Mouse (Mus musculus) right cerebral cortex, postnatal 25 days (tissue): ENCODE measurements around the gene Ist1.

Experiments used
- DNase-seq: peaks from one replicate; pipeline ENCODE4 v3.0.0; 2022

Ist1 gene

GRCm38 (mm10) chr8:109681535-109681934, 11.5 kb downstream of the Ist1 start:
- DNase-seq, result no peak

DNA sequence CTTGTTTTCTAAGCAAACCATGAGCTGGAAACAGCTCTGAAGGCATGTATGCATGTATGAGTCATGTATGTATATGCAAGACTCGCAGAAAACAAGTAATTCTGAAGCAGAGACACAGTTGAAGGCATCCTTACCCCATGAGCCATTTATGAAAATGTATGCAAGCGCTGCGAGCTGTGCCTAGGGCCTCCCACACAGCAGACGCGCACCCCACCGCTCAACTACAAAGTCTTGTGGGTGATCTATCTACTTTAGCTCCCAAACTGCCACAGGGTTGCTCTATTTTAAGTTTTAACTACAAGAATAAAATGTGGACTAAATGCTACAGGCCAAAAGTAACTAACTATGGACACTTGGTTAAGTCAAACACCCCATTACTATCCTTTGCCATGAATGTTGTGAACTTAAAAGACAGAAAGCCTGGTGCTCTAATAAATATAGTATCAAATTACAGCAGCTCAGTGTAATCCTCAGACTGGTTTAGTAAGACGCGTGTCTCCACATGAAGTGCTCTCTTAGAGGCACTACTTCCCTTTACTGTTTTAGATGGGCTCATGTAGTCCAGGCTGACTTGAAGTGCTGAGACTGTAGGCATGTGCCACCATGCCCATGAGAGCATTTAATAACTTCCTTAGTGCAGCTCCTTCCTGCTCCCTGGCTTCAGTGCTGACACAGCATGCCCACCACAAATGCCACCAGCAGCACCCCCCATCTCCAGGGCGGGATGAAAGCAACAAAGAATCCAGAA, 17.0 kb downstream of the Ist1 start:
- peak; percentile 38 for DNase-seq

- DNase-seq, result no peak
These were observed 19.5 kb downstream of the Ist1 start for GRCm38 (mm10) chr8:109673596-109673995.

DNA sequence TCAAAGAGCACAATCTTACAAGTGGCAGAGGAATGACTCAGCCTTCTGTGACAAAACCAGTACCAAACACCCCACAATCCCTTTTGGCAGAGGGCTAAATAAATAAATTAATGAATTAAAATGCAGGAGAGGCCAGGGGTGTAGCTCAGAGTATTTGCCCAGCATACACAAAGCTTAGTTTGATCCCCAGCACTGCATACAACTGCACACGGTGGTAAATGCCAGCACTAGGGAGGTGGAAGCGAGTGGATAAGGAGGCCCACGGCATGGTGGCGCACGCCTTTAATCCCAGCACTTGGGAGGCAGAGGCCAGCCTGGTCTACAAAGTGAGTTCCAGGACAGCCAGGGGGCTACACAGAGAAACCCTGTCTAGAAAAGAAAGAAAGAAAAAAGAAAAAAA, 20.4 kb downstream of the Ist1 start:
- DNase-seq, result no peak

DNA sequence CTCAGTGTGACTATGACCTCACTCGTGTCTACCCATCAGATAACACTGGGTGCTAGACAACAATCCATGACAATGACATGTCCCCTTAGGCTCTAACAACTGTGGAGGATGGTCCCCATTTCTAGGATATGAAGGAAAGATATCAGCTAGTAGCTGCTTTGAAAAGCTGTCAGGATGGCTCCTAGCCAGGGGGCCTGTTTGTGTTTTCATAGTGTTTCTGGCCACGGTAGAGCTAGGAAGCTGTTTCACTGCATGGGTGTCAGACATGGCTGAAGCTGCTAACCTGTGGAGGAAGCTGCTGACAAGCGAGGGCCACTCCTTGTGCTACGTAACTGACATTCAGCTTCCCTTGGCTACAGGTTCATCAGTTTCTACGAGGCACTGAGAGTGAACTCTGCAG, 26.4 kb downstream of the Ist1 start:
- no peak for DNase-seq

DNA sequence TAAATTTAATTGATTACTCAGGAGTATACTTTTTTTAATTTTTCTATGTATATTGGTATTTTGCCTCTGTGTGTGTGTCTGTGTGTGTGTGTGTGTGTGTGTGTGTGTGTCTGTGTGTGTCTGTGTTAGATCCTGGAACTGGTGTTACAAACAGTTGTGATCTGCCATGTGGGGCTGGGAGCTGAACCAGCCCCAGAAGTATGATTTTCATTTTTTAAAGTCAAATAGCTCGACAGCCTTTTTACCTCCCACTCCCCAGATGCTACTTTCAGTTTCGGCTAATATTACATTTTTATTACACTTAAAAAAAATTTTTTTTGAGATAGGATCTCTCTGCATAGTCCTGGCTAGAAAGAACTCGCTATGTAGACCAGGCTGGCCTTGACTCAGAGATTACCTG, 30.7 kb downstream of the Ist1 start:
- no peak for DNase-seq

DNA sequence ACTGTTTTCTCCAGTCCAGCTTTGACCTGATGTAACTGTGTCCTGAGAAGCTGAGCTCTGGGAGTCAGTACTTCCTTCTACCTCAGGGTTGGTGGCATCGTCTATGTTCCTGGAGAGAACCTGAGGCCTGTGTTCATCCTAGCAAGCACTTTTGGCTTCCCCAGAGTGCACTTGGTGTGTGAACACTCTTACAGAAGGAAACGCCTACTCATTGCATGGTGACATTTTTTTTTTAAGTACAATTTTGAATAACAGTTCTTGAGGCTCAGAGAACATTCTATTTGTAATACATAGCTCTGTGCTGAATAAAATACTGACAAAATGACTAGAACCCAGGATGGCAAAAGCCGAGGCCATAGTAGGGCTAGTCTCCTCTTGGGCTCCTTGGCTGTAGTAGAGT, 36.2 kb downstream of the Ist1 start:
- DNase-seq, result no peak

DNA sequence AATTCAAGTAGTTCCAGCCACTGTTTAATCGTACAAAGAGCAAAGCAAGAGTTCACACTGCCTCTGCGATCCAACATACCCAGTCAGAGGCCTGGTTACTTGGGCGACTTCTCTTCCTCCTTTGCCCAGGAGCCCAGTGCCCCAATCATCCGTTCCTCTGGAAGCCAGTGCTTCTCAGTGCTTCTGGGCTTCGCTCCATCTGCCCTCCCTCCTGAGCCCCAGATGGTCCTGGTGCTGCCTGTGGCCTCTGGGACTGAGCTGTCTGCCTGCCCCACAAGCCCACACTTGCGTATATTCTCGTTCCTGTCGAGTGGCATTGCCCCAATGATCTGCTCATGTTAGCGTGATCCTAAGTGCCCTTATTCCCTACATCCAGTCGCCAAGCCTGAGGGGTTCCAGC, 42.3 kb downstream of the Ist1 start:
- no peak for DNase-seq

DNA sequence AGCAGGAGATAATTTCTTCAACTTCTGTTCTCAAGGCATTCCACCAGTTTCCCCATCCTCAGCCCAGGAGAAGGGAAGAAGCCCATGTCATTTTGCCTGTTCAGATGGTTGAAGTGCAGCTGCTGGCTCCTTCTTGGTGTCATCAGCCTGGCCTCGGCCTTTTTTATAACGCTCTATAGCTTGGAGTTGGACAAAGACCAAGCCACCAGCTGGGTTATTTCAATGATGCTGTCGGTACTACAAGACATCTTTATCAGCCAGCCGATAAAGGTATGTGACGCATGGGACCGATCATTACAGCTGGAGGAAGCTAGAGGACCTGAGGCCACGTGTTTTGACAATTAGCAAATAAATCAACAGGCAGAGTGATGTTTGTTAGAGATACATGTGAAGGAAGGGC, 44.6 kb downstream of the Ist1 start:
- no peak for DNase-seq

DNA sequence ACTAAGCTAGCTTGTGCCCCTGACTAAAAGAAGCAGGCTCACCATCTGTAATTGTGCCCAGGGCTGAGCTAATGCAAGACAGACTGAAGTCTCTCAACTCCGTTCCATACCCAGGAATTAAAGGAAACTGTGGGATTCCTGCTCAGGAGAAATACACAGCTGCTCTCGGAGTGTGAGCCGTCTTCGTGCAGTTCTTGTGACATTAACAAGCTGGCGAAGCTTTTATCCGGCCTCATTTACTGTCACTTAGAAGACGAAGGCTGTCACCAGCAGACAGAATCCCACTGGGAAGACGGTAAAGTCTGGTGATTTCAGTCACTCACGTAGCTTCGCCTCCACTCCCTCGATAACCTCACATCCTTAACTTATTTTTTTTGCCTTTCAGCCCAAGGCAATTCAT, 45.7 kb downstream of the Ist1 start:
- no peak for DNase-seq

DNA sequence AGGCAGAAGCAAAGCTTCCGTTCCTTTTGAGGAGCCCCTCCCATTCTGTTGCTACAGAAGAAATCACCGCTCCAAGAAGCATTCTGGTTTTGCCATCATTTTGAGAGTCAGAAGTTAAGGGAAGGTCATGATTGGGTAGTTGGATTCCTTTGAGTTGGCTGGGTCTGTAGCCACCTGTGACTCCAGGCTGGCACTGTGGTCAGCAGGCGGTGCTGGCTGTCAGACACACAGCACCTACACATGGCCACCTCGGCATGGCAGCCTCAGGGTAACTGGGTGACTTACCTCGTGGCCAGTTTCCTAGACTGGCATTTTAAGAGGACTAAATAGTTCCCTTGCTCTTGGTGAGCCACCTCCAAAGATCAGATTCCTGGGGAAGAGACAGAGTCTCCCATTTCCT, 51.8 kb downstream of the Ist1 start:
- no peak for DNase-seq

- DNase-seq, result no peak
These were observed 52.6 kb downstream of the Ist1 start for GRCm38 (mm10) chr8:109640410-109640809.

DNA sequence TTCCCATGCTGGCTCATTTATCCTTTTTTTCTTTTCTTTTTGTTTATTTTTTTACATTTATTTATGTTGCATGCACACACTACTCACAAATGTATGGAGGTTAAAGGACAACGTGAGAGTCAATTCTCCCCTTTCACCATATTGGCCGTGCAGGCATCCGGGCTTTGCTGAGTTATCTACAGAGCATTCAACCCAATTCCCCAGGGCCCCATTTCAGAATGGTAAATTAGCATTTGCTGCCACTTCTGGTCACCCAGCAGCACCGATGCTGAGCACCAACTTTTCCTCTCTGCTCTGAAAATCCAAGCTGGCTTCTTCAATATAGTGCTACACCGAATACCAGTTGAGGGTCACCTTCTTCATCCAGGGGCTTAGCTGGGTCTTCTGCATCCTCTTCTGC, 54.2 kb downstream of the Ist1 start:
- no peak for DNase-seq

- no peak for DNase-seq
These were observed 57.9 kb downstream of the Ist1 start for GRCm38 (mm10) chr8:109635146-109635545.

DNA sequence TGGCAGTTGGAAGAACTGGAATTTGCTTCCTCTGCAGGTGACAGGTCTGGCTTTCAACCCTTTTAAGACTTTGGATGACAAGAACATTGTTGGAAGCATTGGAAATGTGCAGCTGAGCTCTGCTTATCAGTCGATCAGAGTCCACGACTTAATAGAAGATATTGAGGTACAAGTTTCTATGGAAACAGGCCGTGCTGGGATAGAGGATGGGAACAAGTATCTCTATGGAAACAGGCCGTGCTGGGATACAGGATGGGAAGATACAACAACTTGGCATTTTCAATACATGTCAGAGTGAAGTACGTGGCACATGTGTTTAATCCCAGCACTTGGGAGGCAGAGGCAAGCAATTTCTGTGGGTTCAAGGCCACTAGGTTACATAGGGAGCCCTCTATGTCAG, 60.6 kb downstream of the Ist1 start:
- DNase-seq, result no peak

GRCm38 (mm10) chr8:109628638-109629037, 64.4 kb downstream of the Ist1 start:
- DNase-seq, result peak; percentile 46
